Mouse (Mus musculus): ENCODE results near the gene Snx11. TPM values are rescaled to one million over a fixed set of nuclear protein-coding genes. Genes with fewer than 3 reads are reported as not detected.

The Snx11 gene
- polyA plus RNA-seq (2017; shearing (Covaris generic)): 31.4 TPM

GRCm38 (mm10) chr11:96776968-96777962 is at the start of gene Snx11:
Gene Snx11 (minus strand): TSS chr11:96777559.

DNA sequence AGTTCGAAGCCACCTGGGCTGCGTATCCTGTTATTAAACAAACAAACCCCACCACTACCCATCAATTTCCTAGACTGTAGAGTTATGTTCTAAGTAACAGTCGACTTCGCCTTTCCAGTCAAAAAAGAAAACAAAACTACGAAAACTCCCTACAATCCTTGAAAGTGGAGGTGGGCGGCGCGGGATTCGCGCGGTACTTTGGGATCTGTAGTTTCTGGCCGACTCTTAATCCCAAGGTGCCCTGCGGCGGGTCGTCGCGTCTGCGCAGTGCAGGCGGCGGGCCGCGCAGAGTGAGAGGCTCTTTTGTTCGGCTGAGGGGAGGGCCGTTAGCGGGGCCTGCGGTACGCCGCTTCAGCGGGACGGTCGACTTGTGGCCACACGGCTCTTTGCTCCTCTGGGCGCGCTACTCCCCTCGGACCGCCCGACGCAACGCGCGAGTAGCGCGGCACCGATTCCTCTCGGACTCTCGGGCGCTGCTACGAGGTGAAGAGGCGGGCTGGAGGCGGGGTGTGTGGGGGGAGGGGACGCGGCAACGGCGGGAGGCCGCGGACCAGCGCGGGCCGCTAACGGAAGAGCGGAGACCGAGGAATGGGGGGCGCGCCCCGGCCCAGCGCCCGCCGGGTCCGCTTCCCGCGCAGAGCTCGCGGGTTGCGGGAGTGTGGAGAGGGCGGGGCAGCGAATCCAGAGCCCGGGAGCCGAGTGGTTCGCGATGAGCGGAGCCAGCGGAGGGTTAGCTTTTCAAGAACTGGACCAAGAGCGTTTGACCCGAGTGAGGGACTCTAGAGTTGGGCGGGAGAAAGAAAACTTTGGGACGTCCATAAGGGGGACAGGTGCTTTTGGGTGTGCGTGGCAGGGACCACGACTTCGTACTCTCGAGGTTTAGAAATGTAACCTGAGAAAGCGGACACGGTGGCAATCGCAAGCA is 11.8 kb upstream of the Snx11 start, which contains the start of gene Cbx1:
Gene Cbx1 (plus strand): TSS at position 257 of the 925 bp plus-strand sequence.

Other genes starting within 250 kb of the Snx11 start
- gene Cbx1, start 11.6 kb upstream of the Snx11 start, polyA plus RNA-seq (2017; shearing (Covaris generic)): 39.7 TPM
- 47.4 TPM for gene Nfe2l1, start 52.4 kb upstream of the Snx11 start, polyA plus RNA-seq (2017; shearing (Covaris generic))
- gene Copz2, start 72.3 kb upstream of the Snx11 start, polyA plus RNA-seq (2017; shearing (Covaris generic)): not detected
- 109 TPM for gene Cdk5rap3, start 138.9 kb upstream of the Snx11 start, polyA plus RNA-seq (2017; shearing (Covaris generic))
- gene Prr15l, start 150.5 kb upstream of the Snx11 start, polyA plus RNA-seq (2017; shearing (Covaris generic)): 0.48 TPM
- gene Pnpo, start 166.4 kb upstream of the Snx11 start, polyA plus RNA-seq (2017; shearing (Covaris generic)): 51.3 TPM
- gene Sp2, start 205.4 kb upstream of the Snx11 start, polyA plus RNA-seq (2017; shearing (Covaris generic)): 78.8 TPM
- 2.9 TPM for gene Sp6, start 235.8 kb upstream of the Snx11 start, polyA plus RNA-seq (2017; shearing (Covaris generic))

Data from CD4-positive, CD25-positive, alpha-beta regulatory T cell, adult 9 weeks (primary cell).